Mouse (Mus musculus): Measurements from ENCODE around the gene Ipo8.

GRCm38 (mm10) chr6:148841760-148842159 is 10.5 kb upstream of the Ipo8 start:
- TF ChIP-seq ZMIZ1 (IDR thresholded peaks at IDR 0.05; ENCODE audit: low read depth, low read length) (no peak), CTCF (IDR thresholded peaks at IDR 0.05 in 2 of 3, conservative IDR thresholded peaks at IDR 0.05 in 1 of 3; ENCODE audit: control insufficient read depth in 1 of 3, insufficient read depth in 1 of 3, low read depth in 2 of 3, low read length in 3 of 3, poor library complexity in 1 of 3, severe bottlenecking in 1 of 3) (no peak), RCOR1 (IDR thresholded peaks at IDR 0.05; ENCODE audit: low read depth, low read length) (no peak), POLR2A (IDR thresholded peaks at IDR 0.05; ENCODE audit: control insufficient read depth in 1 of 2, insufficient read depth in 1 of 2, low read depth in 1 of 2, low read length in 2 of 2, poor library complexity in 1 of 2) (no peak), NELFE (IDR thresholded peaks at IDR 0.05; ENCODE audit: low read depth, low read length) (no peak)

Measured in MEL (cell line).